Mouse (Mus musculus) c-Kit-positive CD71-positive TER-119-positive erythroid progenitor cells, embryonic 14.5 days (primary cell): ENCODE results near the gene Upk2.
"Not testable (repeated sequence)": the region's sequence is repeated elsewhere in the genome, so short reads cannot be mapped to it uniquely, and the experiment has no call there.

Experiments
- DNase-seq: peaks from one replicate; pipeline ENCODE4 v3.0.0-alpha.2; 2013; ENCODE audit warnings: low spot score

Gene Upk2

DNA sequence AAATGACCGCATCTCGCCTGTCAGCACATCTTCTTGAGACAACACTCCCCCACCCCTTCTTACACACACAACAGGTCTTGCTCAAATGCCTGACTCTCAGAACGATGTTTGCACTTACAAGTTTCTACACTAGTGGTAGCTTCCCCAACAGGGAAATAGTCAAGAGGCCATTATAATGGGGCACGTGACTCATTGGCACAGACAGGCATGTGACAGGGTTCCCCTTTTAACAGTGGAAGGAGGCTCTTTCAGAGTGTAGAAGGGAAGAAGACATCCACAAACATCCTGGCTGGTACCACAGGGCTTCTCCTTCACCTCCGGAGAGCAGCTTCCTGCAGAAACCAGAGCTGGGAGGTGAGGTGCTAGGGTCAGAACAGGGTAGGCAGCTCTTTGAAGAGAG is 7.2 kb upstream of the Upk2 start:
- DNase-seq = no peak

DNA sequence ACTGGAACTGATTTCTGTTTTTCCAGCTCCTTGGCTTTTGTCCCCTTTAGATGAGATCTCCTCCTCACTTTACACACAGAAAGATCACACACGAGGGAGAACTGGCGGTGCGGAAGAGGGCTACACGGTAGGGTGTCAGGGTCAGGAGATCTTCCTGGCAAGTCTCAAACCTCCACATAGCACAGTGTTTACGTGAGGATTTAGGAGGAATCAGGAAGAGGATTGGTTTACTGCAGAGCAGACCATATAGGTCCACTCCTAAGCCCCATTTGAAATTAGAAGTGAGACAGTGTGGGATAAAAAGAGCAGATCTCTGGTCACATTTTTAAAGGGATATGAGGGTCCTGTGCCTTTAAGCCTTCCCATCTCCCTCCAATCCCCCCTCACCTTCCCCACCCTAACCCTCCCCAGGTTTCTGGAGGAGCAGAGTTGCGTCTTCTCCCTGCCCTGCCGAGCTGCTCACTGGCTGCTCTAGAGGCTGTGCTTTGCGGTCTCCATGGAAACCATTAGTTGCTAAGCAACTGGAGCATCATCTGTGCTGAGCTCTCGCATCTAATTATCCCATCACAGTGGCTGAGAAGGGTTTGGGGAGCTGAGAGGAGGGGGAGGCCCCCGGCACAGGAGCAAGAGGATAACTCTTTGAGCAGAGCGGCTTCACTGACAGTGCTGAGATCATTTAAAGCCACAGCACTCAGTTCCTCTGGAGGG is 2.4 kb upstream of the Upk2 start:
- DNase-seq = no peak

DNA sequence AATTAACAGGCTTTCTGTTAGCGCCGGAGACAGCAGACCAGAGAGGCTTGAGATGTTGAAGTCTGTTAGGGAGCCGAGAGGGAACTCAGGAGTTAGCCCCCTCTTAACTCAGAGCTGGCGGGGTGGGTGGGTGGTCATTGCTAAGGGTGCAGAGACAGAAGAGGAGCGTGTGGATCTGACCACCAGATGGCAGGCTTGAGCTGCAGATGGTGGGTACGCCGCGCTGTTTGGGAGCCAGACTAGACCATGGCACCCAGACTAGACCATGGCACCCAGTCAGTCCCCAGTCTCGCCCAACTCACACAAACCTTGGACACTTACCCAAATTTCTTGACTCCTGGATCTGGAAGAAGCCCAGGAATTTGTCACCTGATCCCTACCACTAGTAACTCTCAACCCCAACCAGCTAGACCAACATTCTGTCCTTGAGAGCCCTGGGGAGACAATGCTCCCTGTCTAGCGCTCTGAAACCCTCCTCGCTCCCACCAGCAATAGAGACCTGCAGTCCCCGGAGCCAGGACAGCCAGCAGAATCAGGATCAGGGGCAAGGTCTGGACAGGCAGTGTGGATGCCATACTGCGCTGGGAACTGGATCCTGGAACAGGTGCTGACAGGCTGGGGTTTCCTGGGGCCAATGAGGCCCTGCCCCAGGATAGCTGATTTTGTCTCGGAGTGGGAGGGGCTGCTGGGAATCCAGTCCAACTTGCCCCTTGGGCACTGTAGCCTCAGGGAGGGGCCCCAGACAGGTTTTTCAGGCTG is 465 bp downstream of the Upk2 start:
- DNase-seq = peak; percentile 54

DNA sequence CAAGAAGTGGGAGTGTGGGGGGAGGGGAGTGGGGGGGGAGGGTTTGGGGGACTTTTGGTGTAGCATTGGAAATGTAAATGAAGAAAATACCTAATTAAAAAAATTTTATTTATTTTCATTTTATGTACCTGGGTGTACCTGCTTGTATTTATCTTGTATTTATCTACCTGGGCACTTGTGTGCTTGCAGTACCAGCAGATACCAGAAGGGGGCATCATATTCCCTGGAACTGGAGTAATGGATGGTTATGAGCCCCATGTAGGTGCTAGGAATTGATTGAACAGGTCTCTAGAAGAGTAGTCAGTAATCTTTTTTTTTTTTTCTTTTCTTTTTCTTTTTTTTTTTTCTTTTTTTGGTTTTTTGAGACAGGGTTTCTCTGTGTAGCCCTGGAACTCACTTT is 4.4 kb downstream of the Upk2 start:
- DNase-seq = peak; percentile 42

DNA sequence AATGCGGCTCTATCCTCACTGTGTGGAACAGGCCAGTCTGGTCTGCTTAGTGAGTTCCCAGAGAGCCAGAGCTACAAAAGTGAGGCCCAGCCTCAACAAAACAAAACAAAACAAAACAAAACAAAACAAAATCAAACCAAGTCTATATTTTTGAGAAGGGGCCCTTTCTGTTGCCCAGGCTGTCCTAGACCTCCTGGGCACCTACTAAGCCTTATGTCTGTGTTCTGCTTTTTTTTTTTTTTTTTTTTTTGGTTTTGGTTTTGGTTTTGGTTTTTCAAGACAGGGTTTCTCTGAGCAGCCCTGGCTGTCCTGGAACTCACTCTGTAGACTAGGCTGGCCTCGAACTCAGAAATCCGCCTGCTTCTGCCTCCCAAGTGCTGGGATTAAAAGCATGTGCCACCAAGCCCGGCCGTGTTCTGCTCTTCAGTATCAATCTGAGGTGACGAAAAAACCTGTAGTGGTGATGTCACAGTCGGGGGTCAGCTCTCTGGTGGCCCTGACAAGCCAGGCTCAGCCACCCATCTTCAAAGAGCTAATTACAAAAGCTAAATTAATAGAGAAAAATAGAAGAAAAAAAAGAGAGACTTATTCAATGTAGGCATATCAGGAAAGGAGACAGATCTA is 10.3 kb downstream of the Upk2 start:
- not testable (repeated sequence) for DNase-seq

DNA sequence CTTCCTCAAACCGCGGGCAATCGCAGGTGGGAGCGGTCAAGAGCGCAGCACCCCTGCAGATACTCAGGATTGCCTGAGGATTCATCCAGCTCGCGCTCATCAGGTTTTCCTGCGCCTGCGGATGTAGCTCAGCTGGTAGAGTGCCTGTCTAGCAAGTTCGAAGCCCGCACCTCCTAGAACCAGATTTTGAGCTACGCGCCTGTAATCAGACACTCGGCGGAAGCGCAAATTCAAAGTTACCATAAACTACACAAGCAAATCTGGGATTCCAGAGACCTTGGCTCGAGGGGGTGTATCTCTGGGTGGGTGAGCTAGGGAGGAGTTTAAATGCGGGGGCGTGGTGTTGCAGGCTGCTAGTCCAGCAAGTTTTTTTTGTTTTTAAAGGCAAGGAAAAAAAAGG is 13.8 kb downstream of the Upk2 start, which contains the start of gene Foxr1:
Gene Foxr1 (minus strand): TSS at position 176 of the 400 bp plus-strand sequence.
- no peak for DNase-seq

DNA sequence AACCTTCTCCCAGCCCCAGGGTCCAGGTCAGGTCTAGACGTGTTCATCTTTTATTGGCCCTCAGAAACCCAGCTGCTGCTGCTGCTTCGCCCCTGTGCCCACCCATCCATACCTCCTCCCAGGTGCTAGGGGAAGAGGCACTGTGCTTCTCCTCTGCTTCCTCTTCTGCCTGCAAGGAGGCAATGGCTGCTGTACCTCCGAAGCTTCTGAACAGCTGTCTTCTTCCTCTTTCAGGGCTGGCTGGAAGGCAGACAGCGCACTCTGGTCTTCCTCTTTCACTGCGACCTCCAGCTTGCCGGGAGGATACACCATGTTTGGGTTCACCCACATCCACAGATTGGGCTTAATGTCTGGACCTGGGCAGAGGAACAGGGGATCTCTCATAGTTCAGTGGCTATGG is 19.0 kb downstream of the Upk2 start:
- no peak for DNase-seq

DNA sequence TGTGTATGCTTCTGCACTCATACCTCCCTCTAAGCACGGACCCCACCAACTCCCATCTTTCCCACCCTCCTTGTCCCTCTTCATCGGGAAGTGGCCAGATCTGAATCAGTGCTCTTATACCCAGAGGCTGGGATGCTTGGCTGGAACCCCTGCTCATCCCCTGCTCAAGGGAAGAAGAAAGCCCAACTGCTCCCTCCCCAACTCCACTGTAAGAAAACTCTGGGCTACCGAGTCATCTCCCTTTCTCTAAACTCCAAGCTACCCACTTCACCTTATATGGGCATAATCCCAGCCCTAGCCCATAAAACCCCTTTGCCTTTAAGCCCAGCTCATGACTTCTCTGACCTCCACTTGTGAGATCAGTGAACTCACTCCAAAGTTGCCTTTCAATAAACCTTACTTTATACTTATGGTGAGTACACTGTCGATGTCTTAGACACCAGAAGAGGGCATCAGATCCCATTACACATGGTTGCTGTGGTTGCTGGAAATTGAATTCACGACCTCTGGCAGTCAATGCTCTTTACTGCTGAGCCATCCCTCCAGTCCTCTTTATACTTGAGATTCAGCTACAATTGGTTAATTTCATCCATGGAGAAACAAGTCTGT is 22.1 kb downstream of the Upk2 start:
- DNase-seq = no peak

DNA sequence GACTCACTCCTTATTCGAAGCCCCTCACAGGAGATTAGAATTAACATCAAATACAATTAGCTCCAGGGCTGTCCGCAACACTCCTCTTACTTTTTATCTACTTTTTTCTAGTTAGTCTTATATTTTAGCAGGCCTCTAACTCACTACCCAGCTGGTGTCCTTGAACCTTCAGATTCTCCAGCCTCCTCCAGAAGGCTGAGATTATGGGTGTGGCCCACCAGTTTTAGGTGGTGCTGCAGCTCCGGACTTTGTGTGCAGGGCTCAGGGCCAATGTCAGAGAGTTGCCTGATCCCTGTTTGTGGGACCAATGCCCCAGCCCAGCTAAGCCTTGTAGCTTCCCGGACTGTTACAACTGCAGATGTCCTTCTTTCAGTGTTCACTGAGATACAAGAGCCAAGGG is 31.2 kb downstream of the Upk2 start:
- no peak for DNase-seq

DNA sequence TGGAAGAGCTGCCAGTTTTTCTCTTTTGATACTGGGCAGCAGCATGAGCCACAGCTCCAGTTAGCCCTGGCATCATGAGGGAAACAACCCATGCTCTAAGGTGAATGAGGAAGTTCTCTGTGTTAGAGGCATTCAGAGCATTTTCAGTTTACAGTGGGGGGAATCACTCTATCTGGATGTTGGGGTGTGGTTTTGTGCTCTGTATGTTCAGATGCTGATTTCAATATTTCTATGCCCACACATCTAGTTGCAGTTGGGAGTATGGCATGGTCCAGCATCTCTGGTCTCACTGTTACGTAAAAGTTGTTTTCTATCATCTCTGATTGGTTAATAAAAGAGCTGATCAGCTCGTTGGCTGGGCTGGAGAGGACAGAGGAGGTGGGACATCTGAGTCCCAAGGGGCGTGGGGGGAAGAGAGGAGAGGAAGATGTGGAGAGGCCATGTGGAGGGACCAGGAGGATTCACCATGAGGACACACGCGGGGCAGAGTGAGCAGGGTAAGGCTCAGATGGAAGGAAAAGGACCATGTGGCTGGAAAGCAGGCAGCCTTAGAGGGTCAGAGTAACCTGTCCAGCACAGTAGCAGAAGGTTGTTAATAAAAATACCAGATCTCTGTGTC is 34.4 kb downstream of the Upk2 start:
- no peak for DNase-seq

DNA sequence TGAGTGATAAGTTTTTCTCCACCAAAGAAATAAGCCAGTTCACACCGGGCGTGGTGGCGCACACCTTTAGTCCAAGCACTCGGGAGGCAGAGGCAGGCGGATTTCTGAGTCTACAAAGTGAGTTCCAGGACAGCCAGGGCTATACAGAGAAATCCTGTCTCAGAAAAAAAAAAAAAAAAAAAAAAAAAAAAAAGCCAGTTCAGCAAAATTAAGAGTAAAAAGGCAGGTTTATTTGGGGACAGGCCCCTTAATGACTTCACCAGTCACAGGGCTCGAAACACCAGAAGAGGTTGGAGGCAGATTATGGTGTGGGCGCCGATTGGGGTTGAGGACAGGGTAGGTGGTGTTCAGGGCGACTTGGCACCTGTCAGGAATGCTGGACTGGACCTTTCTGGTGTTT is 35.0 kb downstream of the Upk2 start:
- not testable (repeated sequence) for DNase-seq

DNA sequence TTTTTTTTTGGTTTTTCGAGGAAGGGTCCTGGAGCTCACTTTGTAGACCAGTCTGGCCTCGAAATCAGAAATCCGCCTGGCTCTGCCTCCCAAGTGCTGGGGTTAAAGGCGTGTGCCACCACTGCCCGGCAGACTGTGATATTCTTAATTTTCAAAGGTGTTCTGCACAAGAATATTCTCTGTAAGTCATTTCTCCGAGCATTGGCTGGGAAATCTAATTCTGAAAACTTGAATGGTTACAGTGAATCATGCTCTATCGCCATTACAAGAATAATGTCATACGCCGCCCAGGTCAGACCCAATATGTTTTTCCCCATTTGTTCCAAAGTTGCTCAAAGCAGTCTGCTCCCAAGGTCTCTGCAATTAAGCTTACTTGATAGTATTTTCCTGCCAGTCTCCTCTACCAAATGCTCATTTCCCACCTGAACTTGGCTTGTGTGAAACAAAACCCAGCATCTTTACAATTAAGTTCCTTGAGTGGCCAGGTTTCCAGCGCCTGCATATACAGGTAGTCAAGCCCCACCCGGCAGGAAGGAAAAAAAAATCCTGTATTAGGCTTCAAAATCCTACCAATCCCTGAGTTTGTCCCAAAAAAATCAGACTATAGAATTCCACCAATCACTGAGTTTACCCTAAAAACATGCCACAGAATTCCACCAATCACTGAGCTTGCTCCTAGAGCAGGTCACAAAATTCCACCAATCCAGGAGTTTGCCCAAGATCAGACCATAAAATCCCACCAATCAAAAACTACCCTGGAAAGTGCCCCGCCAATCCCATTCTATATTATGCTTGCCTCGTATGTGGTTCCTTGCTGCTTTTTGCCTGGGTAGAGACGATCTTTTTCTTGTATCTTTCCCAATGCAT is 36.0 kb downstream of the Upk2 start, which contains the start of gene Ccdc84:
Gene Ccdc84 (minus strand): TSS at position 51 of the 867 bp plus-strand sequence.
- no peak for DNase-seq

DNA sequence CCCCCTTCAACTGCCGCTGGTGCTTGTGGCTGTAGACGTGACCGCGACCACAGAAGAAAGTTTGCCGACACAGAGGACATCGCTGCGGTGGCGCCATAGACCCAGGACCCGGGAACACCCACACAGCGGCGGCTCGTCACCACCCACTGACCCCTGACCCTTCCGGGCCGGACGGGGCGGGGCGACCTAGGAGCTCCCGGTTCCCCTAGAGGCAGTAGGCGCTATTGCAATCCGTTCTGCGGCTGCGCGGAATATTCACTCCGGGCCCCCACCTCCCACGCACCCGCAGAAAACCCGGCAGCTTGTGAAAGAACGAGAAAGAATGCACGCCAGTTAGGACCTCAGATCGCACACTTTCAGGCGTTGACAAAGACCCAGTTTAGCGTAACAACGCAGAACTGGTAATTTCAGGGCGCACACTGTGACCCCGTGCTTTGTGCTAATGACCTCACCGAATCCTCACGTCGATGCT is 36.8 kb downstream of the Upk2 start:
- peak; percentile 93 for DNase-seq

DNA sequence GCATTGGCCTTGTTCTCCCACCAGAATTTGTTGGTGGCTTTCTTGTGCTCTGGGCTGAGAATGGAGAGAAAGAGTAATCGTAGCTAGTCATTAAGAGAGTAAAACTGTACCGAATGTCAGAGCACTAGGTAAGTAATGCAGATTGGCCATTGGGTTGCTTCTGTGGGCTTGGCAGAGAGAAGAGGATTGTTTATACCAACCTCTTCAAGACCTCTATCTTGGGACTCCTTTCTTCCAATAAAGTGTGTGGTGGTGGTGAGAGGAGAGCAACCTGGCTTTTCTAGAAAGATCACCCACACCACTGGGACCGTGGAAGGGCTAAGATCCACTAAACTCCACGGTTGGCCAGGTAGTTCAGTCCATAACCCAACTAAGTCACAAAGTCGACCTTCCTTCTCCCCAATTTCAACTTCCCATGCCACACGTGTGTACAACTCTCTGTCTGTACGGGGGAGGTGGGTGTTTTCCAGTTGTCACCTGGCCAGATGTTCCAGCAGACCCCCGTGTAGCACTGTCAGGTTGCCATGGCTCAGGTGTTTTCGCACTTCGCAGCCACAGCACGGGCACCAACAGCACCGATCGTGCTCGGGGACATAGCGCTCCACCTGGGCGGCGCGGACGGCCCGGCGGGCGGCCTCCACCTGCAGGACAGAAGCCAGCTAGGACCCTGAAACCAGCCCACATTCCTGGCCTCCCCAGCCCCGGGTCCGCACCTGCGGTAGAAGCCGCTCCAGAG is 37.5 kb downstream of the Upk2 start:
- peak; percentile 29 for DNase-seq

DNA sequence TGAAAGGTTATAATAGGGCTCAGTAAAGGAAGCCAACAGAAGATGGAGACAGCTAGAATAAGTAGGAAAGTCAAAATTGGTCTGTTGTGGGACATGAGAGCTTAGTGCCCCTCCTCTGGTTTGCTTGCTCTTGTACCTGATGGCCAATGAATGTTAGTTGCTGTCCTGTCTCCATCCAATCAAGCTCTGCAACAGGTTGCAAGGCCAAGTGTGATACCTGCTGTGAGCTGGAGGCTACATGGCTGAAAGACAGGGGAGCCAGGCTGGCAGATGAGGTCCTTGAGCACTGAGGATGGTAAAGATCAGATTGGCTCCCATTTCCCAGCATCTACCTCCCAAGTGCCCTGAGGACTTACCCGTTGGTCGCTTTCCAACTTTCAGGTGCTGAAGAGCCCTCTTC is 42.0 kb downstream of the Upk2 start:
- DNase-seq = no peak

DNA sequence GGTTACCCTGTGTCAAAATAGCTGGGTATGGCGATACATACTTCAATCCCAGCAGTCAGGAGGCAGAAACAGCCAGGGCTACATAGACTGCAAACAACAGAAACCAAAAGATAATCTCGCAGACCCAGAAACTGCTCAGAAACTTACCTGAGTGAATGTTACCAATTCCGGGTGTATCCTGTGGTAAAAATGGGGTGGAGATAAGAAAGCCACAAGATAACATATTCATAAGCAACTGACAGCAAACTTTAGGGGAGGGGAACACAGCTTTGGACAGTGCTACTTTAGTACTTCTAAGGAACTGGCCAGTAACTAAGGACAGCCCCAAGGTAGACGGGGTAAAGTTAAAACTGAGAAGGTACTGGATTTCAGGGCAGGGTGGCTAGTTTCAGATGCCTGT is 42.5 kb downstream of the Upk2 start:
- DNase-seq = no peak

DNA sequence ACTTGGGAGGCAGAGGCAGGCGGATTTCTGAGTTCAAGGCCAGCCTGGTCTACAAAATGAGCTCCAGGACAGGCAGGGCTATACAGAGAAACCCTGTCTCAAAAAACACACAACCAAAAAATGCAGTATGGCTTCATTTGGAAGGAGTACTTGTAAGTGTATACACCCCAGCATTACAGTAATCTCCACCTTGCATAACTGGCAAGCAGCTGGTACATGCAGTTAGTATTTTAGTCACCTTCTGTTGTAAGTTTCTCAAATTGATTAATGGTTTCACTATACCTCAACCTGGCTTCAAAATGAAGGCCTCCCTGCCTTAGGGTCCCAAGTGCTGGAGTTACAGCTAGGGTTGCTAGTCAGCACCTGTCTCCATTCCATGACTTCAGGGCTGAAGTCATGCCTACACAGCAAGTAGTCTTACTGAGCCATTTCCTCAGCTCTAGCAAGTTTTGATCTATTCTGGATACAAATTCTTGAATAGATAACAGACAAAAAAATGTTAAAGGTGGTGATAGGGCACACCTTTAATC is 43.1 kb downstream of the Upk2 start:
- DNase-seq = no peak

DNA sequence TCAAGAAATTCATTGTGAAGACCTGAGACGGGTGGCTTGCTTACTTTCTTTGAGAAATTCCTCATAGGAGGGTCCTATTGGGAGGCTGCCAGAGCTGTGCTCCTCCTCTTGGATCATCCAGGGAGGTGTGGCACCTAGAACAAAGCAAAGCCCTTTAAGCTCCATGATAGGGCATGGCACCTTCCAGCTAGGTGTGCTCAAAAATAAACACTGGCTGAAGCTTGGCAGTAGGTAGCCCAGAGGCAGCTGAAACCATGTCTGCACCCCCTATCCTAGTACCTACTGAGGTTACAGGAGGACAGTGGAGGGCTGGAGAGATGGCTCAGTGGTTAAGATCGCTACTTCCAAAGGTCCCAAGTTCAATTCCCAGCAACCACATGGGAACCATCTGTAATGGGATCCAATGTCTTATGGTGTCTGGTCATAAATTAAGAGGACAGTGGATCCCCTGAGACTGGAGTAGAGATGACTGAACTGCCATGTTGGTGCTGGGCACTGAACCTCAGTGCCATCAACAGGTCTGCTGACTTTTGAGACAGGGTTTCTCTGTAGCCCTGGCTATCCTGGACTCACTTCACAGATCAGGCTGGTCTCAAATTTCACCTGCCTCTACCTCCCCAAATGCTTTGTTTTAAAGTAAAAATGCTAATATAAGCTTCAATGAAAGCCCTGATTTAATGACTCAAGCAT is 44.0 kb downstream of the Upk2 start:
- no peak for DNase-seq

DNA sequence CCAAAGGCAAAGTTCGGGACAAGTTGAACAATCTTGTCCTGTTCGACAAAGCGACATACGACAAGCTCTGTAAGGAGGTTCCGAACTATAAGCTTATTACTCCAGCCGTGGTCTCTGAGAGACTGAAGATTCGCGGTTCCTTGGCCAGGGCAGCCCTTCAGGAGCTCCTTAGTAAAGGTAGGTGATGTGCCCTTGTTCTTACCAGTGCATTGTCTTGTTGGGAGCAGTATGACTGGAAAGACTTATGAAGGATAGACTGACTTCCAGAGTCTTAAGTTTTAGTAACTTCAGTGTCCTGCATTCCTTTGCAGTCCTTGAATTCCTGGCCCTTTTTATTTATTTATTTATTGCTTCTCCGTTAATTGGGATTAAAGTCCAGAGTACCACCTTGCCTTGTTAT is 46.1 kb downstream of the Upk2 start:
- not testable (repeated sequence) for DNase-seq

DNA sequence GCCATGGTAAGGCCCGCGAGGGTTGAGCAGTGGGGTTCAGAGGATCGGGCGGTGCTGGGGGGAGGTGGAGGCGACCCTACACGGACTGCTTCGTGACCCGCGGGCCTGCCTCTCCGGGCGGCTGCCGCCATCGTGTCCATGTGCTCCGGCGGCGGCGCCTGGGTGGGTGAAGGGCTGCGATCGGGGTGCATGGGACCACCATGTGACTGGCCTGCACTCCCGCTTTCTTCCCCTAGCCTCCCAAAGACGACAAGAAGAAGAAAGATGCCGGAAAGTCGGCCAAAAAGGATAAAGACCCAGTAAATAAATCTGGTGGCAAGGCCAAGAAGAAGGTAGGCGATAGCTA is 47.1 kb downstream of the Upk2 start:
- DNase-seq = no peak
